Mouse (Mus musculus) frontal cortex, postnatal 14 days (tissue): ENCODE data around the gene Foxg1.

Experiments used
- DNase-seq, 2 experiments: peaks; one replicate each; pipeline ENCODE4 v3.0.0; 2022; ENCODE audit warnings: low spot score in 2 of 2

Gene Foxg1

DNA sequence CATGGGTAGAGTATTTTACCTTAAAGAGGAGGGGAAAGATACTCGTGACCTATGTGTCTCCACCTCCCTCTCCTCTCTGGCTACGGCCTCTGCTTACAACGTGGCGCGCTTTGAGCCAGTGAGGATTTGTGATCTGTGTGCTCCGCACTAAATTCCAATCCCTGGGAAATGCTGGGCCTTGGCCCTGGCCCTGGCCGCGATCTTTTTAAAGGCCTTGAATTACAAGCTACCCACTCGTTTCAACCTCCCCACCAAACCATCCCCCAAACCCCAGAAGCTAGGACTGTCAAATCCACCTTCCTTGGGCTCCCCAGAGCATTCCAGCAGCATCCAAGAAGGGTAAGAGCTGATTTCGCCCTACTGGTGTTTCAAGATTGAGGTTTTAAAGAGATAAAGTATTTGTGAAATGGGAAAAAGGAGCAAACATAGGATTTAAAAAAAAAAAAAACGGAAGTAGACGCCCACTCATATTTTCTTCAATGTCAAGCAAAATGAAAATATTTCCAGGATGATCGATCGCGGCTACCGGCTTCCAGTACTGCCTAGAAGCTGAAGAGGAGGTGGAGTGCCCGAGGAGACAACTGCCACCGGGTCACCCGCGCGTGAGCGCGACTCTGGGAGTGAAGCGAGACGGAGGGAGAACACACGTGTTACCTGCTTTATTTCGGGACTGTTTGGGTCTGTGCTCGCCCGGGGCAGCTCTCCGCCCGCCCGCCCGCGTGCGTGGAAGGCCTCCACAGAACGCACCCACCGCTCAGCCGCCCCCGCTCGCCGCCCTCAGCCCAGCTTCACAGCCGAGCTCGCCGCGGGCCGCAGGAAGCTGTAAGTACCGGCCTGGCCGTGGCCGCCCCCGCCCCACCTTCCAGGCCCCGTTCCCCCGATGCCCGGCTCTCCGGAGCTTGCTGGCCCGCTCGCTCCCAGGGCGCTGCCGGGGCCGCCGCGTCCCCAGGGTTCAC lies at the start of gene Foxg1:
Gene Foxg1 (plus strand): TSS at position 96 of the 956 bp plus-strand sequence.
- DNase-seq, result peak; percentile 52 to 57

DNA sequence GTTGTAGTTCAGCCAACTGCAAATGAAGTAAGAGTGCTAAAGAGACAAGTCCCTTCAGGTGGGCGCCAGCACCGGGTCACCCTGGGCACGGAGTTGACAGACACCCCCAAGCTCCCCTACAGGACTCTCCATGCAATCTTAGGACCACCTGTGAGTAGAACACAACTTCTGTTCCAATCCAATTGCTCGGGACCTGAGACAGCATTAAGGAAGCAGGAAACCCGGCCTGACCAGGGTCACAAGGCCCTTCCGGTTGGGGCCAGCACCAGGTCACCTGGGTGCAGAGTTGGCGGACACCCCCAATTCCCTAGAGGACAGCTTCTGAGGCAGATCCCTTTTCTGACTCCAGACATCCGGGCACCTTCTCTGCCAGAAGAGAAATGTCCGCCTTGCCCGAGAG lies 32.8 kb upstream of the Foxg1 start:
- no peak for DNase-seq

DNA sequence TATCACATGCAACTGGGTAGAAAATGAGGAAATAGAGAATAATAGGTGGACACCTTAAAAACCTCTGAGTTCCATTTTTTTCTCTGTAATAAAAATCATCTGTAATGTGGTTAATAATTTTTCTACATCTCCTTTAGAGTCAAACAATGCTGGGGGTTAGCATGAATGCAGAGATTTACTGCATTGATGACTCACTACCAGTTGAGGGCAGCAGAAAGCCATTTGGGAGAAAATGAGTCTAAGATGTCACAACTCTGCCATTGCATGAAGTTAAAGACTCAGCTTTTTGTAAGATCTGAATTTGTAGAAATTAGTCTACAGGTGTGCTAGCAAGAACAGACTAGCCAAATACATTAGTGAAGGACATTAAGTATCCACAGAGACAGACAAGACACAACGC lies 13.5 kb upstream of the Foxg1 start:
- DNase-seq, result no peak

DNA sequence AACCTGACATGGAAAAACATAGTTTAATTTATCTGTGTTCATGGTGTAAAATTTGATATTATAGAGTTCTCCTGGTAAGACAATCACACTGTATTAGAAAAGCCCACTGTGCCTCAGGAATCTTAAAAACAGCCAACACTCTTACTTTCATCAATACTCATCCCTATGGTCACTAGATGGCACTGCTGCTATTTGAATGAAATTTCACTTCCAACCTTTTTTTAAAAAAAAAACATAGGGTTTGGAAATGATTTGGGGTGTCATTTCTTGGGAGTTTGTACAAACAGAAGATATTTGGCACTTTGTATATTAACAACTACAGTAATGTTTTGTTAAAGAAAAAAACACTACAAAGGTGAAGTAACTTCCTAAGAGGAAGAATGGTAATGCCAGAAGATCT lies 10.3 kb upstream of the Foxg1 start:
- DNase-seq, result no peak

- no peak for DNase-seq
Measured at GRCm38 (mm10) chr12:49373176-49373575, 9.3 kb upstream of the Foxg1 start.

DNA sequence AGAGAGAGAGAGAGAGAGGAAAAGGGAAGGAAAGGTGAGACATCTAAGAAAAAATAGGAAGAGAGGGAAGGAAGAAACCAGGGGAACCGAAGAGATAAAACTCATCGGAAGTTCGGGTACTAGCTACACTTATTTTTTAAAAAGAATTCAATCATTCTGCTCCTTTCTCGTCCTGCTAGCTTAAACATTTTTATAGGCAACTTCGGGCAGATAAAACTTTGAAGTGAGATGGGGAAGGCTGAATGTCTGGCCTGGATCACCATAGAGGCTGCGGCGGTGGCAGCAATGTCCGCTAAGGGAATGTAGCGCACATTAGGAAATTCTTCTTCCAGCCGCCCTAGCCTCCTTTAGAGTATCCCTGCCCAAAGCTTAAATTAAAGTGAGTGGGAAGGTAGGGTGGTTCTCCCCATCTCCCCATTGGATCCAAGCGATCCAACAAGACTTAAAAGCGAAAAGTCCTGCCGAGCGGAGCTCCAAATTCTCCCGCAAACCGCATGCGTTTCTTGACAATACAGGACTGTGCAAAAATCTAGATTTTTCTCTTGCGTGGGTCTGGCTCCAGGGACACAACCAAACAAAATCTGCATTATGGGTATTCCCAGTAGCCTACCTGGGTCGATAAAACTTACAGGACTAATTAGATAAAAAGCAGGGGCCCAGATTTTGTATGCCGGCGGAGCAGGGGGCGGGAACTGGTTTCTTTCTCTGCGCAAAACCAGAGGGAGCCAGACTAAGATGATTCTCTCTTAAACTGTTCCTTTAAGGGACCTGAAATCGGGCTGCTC lies 8.4 kb upstream of the Foxg1 start:
- no peak for DNase-seq

DNA sequence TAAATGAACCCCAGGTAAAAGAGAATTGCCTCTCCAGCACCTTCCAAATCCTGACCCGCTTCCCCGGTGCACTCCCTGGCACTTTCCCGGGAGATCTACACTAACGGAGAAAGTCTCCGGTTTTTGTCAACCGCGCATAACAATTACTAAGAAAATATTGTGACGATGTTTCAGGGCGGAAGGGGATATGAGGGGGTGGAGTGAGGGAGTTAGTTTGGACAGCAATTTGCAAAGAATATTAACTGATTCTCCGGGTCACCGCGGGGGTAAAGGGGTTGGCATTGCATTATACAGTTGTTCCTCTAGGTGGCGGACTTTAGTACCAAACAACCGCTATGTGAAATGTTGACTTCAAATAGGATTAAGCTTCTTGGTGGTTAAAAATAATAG lies 7.9 kb upstream of the Foxg1 start:
- peak; percentile 28 to 54 for DNase-seq

GRCm38 (mm10) chr12:49375427-49376317 lies 6.8 kb upstream of the Foxg1 start:
- no peak for DNase-seq

DNA sequence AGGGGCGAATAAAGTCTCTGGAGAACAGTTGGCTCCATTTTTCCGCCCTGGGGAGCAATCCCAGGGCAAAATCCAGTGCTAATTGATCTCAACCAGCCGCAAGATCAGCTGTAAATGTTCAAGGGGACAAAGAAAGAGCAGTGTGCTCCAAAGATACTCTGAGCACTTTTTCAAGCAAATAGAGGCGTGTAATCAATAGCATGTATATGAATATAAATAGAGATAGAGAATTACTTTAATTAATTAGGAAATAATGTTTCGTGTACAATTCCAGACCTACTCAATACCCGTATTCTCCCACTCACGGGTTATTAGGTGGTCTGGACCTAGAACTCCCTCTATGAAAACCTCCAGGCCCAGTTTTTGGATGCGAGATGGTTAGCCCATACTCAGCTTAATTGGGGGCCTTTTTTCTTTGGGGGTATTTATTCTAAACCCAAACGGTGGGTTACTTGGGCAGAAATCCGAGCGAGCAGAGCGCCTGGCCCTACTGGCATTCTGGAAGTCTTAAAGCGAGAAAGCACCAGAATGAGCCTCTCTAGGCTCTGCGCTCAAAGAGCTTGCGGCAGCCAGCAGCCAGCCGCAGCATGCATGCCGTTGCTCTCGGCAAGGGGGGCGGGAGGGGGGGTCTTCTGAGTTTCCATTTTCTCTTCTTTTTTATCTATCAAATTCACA lies 6.0 kb upstream of the Foxg1 start:
- DNase-seq, result no peak

DNA sequence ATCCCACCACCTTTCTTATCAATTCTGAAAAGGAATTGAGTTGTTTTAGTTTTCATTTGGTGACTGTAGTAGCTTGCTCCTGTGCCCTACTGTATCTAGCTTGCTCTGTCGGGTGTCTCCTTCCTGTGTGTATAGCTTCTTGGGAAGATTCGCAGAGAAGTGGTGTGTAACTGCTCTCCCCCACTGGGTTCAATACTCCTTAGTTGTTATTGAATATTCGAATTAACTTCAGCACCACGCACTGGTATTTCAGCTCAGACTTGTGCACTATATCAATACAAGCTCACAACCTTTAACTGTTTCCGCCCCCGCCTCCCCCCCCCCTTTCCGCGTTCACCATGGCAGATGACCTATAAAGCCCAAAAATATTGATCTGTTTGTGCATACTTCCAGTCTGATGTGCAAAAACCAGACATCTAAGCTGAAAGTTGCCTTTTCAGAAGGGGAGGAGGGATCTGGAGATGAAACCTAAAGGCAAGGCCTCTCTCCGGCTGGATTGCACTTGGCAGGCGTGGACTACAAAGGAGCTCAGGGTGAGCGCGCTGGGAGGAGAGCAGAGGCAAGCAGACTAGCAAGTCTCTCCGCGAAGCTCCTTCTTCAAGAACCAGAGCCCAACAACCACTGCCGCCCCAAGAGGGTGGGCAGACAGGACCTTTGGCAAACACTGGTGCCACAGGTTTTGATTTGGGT lies 5.0 kb upstream of the Foxg1 start:
- peak in 1 of 2 experiments; percentile 47 for DNase-seq

- DNase-seq, result no peak
Measured at GRCm38 (mm10) chr12:49378920-49379319, 3.5 kb upstream of the Foxg1 start.

DNA sequence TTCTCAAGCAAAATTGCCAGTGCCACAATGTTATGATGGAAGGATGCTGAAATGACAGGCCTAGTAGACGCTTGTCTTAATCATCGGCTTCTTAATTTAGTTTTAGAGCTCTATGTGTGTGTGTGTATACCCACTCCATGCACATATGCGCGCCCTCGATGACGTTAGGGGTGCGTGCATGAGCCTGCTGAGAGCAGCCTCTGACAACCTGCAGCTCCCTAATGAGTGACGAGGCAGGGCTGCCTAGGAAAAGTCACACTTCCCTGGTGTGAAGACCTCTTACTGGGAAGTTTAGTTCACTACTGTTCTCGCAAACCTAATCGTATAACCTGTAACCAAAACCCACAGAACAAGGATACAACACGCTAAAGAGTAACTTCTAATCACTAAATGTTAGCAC lies 3.0 kb upstream of the Foxg1 start:
- peak in 1 of 2 experiments; percentile 36 for DNase-seq

DNA sequence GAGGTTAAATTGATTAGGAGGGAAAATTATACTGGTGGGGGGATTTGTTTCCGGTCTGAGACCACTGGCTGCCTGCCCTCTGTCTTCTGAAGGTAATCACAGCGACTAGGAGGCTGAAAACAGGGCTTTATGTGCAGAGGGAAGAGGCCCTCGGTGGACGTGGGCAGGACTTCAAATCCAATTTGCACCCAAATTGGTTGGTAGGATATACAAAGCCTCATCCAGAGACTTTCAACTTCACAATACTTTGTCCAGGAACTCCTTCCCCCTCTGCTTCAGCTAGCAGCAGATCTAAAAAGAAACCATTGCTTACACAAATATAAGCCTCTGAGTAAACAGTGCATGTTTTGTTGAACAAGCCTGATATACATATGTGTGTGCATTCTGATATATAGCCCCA lies 2.0 kb upstream of the Foxg1 start:
- DNase-seq, result no peak

DNA sequence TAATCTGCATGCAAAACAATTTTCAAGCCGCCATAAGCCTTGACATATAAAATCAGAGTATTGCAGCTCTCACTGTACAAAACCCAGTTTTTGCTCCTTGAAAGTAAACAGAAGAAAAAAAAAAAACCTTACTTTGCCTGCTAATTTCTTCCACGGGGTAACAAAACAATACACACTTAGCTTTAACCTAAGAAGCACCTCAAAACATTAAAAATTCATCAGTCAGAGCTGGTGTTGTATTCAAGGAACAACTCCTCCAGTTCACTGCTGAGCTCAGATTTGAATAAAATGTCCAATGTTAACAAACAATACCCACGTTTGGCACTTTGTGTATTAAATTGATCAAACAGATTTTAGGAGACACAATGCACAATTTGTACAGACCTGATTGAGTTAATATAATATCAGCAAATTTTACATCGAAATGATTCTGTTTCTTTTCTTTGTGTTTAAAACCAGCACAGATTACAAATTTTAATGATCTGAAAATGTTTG lies 1.4 kb upstream of the Foxg1 start:
- DNase-seq, result no peak

DNA sequence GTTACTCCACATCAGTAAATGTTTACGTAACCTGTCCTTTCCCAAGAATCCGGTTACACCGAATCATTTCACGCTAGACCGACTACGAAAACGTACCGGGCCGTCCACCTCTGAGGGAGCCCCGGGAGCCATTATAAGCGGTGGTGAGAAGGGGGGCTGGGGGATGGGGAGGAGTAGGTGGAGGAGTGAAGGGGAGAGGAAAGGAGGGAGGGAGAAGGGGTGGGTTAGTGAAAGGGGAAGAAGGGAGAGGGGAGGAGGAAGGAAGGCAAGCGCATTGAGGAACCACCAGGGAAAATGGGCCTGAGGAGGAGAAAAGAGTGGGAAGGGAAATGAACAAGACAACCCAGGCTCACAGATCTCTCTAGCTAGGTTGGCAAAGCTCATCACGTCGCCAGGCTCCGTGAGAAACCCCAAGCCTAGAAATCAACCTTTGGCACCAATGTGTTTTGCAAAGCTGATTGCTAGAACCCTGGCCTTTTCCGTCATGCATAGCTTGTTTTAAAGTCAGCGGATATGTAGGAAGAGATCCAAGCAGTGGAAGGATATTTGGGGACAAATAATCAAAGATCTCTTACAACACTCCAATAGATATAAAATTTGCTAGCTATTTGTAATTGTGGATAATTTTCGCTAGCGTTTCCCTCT lies 617 bp upstream of the Foxg1 start:
- peak in 1 of 2 experiments; percentile 39 for DNase-seq

DNA sequence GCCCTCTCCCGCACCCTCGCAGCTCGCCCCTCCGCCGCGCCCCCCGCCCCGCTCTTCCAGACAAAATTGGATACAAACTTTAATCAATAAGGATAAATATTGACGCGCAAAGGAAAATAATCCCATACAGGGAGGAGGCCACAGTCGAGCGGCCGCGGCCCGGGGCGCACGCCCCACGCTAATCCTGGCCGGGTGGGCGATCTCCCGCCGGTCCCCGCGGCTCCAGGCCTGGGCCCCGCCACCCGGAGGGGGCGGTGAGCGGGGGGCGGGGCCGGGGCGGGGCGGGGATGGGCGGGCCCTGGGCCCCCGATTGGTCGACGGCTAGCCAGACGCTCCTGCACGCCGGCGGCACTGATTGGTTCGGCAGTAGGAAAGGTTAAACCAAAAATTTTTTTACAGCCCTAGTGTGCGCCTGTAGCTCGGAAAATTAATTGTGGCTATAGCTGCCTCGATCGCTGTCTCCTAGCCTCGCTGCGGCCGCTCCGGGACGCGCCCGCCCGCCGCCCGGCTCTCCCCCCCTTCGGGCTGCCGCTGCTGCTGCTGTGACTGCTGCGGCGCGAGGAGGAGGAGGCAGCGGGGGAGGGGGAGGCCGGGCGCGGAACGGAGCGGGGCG lies 1.2 kb downstream of the Foxg1 start:
- peak; percentile 82 to 88 for DNase-seq

- no peak for DNase-seq
Measured at GRCm38 (mm10) chr12:49384295-49384875, 1.9 kb downstream of the Foxg1 start.

- peak in 1 of 2 experiments; percentile 64 for DNase-seq
Measured at GRCm38 (mm10) chr12:49384876-49385630, 2.6 kb downstream of the Foxg1 start, which contains the start of gene Gm43517. Gene Gm43517, plus strand, starts transcription at chr12:49385174.
